Mouse (Mus musculus) liver, embryonic 12.5 days (tissue): ENCODE data around the gene Pdcd2. TPM values are rescaled to one million over a fixed set of nuclear protein-coding genes. Genes with fewer than 3 reads are reported as not detected.

Experiments
- ATAC-seq: fragments of 200-750 bp; cut with Nextera tagmentation; 2 replicates; pipeline ENCODE4 v1.8.0; 2017; ENCODE audit warnings: moderate number of reproducible peaks, mild to moderate bottlenecking, moderate library complexity
- H3K27ac ChIP-seq: fragments of 300-500 bp; sonication (generic); 2 replicates; pipeline ENCODE4 v1.5.1; 2016; ENCODE audit warnings: mild to moderate bottlenecking
- H3K27me3 ChIP-seq: fragments of 300-500 bp; sonication (generic); replicated peaks from 2 replicates; pipeline ENCODE4 v1.6.1; 2016; ENCODE audit warnings: mild to moderate bottlenecking, moderate library complexity
- H3K36me3 ChIP-seq: fragments of 300-500 bp; sonication (generic); 2 replicates; pipeline ENCODE4 v1.6.1; 2016; ENCODE audit warnings: mild to moderate bottlenecking, moderate library complexity
- H3K4me1 ChIP-seq: fragments of 300-500 bp; sonication (generic); 2 replicates; pipeline ENCODE4 v1.6.1; 2016
- H3K4me2 ChIP-seq: fragments of 300-500 bp; sonication (generic); 2 replicates; pipeline ENCODE4 v1.6.1; 2016; ENCODE audit warnings: mild to moderate bottlenecking, moderate library complexity
- H3K4me3 ChIP-seq: fragments of 300-500 bp; sonication (generic); 2 replicates; pipeline ENCODE4 v1.5.1; 2016; ENCODE audit warnings: mild to moderate bottlenecking, moderate library complexity
- H3K9ac ChIP-seq: fragments of 300-500 bp; sonication (generic); 2 replicates; pipeline ENCODE4 v1.6.1; 2016; ENCODE audit warnings: mild to moderate bottlenecking, moderate library complexity
- H3K9me3 ChIP-seq: fragments of 300-500 bp; sonication (generic); replicated peaks from 2 replicates; pipeline ENCODE4 v1.6.1; 2016; ENCODE audit warnings: mild to moderate bottlenecking, moderate library complexity
- WGBS: fragments of 180-500 bp; shearing (Covaris S2); methylation state at CpG from one replicate; pipeline ENCODE4 v1.1.7; 2016; ENCODE audit not compliant: insufficient replicate concordance; 5-methylcytosine and 5-hydroxymethylcytosine counted together
- polyA plus RNA-seq: library from polyadenylated mRNA; unstranded; fragments of >200 nt; fragmentation: Nextera tagmentation; extraction: Ambion mirVana; gene quantifications from 2 replicates; pipeline ENCODE4 v1.2.1, GENCODE M21; 2016

Gene Pdcd2
- polyA plus RNA-seq, 1 experiment from 2014 or later: 39.8 TPM

GRCm38 (mm10) chr17:15535162-15535800, 8.2 kb upstream of the Pdcd2 start:
- Histone ChIP-seq H3K4me3 (no peak overlapping the region), H3K9me3 (no peaks in the 10 kb centered on the region), H3K27ac (no peak overlapping the region), H3K27me3 (peaks cover 33% of the 10 kb centered on the region), H3K4me2 (peak overlapping the region; percentile 65; the same call in 1 of the 2 replicates), H3K36me3 (no peaks in the 10 kb centered on the region), H3K9ac (no peak overlapping the region), H3K4me1 (no peaks in the 10 kb centered on the region)
- 56% methylated on average over 11 of the region's 11 CpGs for WGBS
- ATAC-seq: no peak

DNA sequence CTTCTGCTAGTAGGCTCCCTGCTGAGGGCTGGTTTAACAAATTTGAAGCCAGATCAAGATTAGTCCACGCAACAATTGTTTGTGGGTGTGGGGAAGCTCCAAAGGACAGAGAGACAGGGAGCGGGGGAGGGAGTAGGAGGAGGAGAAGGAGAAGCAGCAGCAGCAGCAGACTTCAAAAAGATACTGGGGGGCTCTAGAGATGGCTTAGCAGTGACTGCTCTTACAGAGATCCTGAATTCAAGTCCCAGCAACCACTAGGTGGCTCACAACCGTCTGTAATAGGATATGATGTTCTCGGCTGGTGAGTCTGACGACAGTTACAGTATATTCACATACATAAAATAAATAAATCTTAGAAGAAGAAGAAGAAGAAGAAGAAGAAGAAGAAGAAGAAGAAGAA, 3.0 kb upstream of the Pdcd2 start:
- no peak for ATAC-seq

GRCm38 (mm10) chr17:15528887-15529286, 1.8 kb upstream of the Pdcd2 start:
- Histone ChIP-seq H3K27me3 (no peaks in the 10 kb centered on the region; the same call in 1 of the 2 replicates), H3K9ac (no peak overlapping the region), H3K27ac (no peak overlapping the region), H3K4me3 (no peak overlapping the region), H3K9me3 (no peaks in the 10 kb centered on the region), H3K36me3 (peaks cover 19% of the 10 kb centered on the region), H3K4me1 (peaks cover 24% of the 10 kb centered on the region), H3K4me2 (no peak overlapping the region)
- no peak for ATAC-seq
- WGBS: 42% methylated on average over 2 of the region's 2 CpGs

More for the DNA sequence above, 3.0 kb upstream of the Pdcd2 start:
- Histone ChIP-seq H3K9ac (no peak overlapping the region), H3K4me2 (no peak overlapping the region), H3K9me3 (no peaks in the 10 kb centered on the region), H3K27me3 (peaks cover 5% of the 10 kb centered on the region), H3K27ac (no peak overlapping the region), H3K36me3 (peaks cover 6% of the 10 kb centered on the region), H3K4me1 (peaks cover 24% of the 10 kb centered on the region), H3K4me3 (no peak overlapping the region)
- 14% methylated on average over 5 of the region's 5 CpGs for WGBS

DNA sequence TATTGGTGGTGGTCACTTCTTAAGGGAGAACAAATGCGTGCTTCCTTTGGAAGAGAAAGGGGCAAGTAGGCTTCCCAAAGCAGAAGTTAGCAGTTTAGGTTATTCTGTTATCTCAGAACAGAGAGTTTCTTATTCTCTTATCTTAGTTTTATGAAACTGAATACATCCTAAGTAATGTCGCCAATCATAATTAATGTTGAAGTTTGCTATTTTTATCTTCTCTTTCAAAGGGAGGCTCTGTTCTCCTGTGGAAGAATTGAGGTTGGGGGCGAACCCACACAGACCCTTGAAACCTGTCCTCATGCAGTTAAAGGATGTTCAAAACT, 673 bp upstream of the Pdcd2 start:
- H3K4me1 ChIP-seq: peaks cover 24% of the 10 kb centered on the region
- peak overlapping the region; percentile 88 for H3K9ac ChIP-seq
- H3K27me3 ChIP-seq: no peaks in the 10 kb centered on the region
- H3K4me3 ChIP-seq: peak overlapping the region; percentile 83
- H3K9me3 ChIP-seq: no peaks in the 10 kb centered on the region
- peaks cover 29% of the 10 kb centered on the region for H3K36me3 ChIP-seq
- peak overlapping the region; percentile 86 for H3K27ac ChIP-seq
- H3K4me2 ChIP-seq: peak overlapping the region; percentile 88
- 29% methylated on average over 3 of the region's 3 CpGs for WGBS
- no peak for ATAC-seq

- peak overlapping the region; percentile 83 for H3K4me3 ChIP-seq
- no peak for ATAC-seq
- no peaks in the 10 kb centered on the region for H3K27me3 ChIP-seq
- 7% methylated on average over 10 of the region's 10 CpGs for WGBS
- peaks cover 43% of the 10 kb centered on the region for H3K36me3 ChIP-seq
- peaks cover 24% of the 10 kb centered on the region for H3K4me1 ChIP-seq
- peak overlapping the region; percentile 88 for H3K9ac ChIP-seq
- 0 out of 2 replicates have a peak overlapping the region, but pooled peaks have one; percentile 86 for H3K27ac ChIP-seq
- H3K4me2 ChIP-seq: peak overlapping the region; percentile 88
- no peaks in the 10 kb centered on the region for H3K9me3 ChIP-seq
These were observed 797 bp downstream of the Pdcd2 start for GRCm38 (mm10) chr17:15526304-15526703.

- Histone ChIP-seq H3K4me1 (no peaks in the 10 kb centered on the region), H3K4me2 (no peak overlapping the region), H3K9ac (no peak overlapping the region), H3K9me3 (no peaks in the 10 kb centered on the region), H3K27me3 (no peaks in the 10 kb centered on the region), H3K4me3 (no peak overlapping the region), H3K27ac (no peak overlapping the region), H3K36me3 (peaks cover 98% of the 10 kb centered on the region)
- no peak for ATAC-seq
- 68% methylated on average over 1 of the region's 1 CpGs for WGBS
These were observed 8.3 kb downstream of the Pdcd2 start for GRCm38 (mm10) chr17:15518766-15519165.

DNA sequence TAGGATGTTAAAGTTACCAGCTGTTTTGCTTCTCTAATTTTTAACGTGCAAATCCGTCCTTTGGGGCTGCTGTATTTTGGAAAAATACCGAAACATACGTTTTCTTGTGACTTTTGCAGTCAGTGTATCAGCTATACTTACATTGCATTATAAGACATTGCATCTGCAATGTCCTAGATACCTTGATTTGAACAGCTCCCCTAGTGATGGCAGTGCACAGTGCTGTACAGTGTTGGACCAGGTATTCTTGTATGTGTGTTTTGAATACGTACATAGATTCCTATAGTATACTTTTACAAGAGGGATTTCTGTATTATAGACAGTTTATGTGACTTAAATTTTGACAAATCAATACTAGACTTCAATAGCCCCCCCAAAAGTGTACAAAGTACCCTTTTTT, 8.9 kb downstream of the Pdcd2 start:
- Histone ChIP-seq H3K27me3 (no peaks in the 10 kb centered on the region), H3K9me3 (no peaks in the 10 kb centered on the region), H3K4me3 (no peak overlapping the region), H3K4me2 (no peak overlapping the region), H3K4me1 (no peaks in the 10 kb centered on the region), H3K9ac (no peak overlapping the region), H3K27ac (no peak overlapping the region), H3K36me3 (peaks cover 99% of the 10 kb centered on the region)
- ATAC-seq: no peak
- WGBS: 82% methylated on average over 5 of the region's 5 CpGs

DNA sequence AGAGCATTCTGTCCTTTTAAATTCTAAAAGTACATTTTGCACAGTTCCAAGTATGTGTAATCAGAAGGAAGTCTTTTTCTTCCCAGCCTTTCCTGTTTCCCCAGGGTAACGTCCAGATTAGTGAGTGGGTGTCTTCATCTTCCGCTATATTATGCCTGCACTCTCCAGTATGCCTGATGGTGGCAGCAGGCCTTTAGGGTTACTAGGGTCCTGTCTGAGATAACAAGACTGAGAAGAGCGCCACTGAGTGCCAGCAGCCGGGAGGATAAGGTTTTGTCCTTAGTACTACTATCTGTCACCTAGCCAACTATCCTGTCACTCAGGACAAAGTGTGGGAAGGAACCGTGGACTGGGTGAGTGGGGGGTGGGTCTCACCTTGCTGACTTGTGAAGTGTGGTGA, 9.3 kb downstream of the Pdcd2 start:
- Histone ChIP-seq H3K9ac (no peak overlapping the region), H3K36me3 (peaks cover 95% of the 10 kb centered on the region), H3K4me2 (no peak overlapping the region), H3K9me3 (no peaks in the 10 kb centered on the region), H3K4me3 (no peak overlapping the region), H3K27me3 (no peaks in the 10 kb centered on the region), H3K4me1 (no peaks in the 10 kb centered on the region), H3K27ac (no peak overlapping the region)
- peak; percentile 44 for ATAC-seq
- WGBS: 50% methylated on average over 5 of the region's 5 CpGs

GRCm38 (mm10) chr17:15510694-15511093, 16.4 kb downstream of the Pdcd2 start:
- Histone ChIP-seq H3K4me2 (no peak overlapping the region), H3K4me3 (no peak overlapping the region), H3K27ac (no peak overlapping the region), H3K36me3 (peaks cover 95% of the 10 kb centered on the region), H3K9me3 (no peaks in the 10 kb centered on the region), H3K4me1 (no peaks in the 10 kb centered on the region), H3K9ac (no peak overlapping the region), H3K27me3 (no peaks in the 10 kb centered on the region)
- ATAC-seq: no peak
- WGBS: 84% methylated on average over 2 of the region's 2 CpGs

GRCm38 (mm10) chr17:15499656-15500394, 27.3 kb downstream of the Pdcd2 start, which contains the start of the genes Psmb1 and Tbp:
Psmb1 (minus strand) TSS chr17:15499751.
Tbp (plus strand) TSS chr17:15499888.
- peak; percentile 88 for ATAC-seq
- peaks cover 40% of the 10 kb centered on the region for H3K36me3 ChIP-seq
- H3K9me3 ChIP-seq: no peaks in the 10 kb centered on the region
- H3K9ac ChIP-seq: peak within 1 kb of the TSS; percentile 88
- peaks cover 45% of the 10 kb centered on the region for H3K4me1 ChIP-seq
- peak within 1 kb of the TSS; percentile 86 for H3K4me3 ChIP-seq
- H3K27ac ChIP-seq: peak within 1 kb of the TSS; percentile 94
- no peaks in the 10 kb centered on the region for H3K27me3 ChIP-seq
- peak within 1 kb of the TSS; percentile 84 for H3K4me2 ChIP-seq
- WGBS: under 1% methylated on average over 63 of the region's 63 CpGs

GRCm38 (mm10) chr17:15498753-15499113, 28.4 kb downstream of the Pdcd2 start:
- peaks cover 40% of the 10 kb centered on the region for H3K36me3 ChIP-seq
- peak overlapping the region; percentile 86 for H3K4me3 ChIP-seq
- peak overlapping the region; percentile 94 for H3K27ac ChIP-seq
- H3K27me3 ChIP-seq: no peaks in the 10 kb centered on the region
- H3K4me1 ChIP-seq: peaks cover 47% of the 10 kb centered on the region
- H3K9me3 ChIP-seq: no peaks in the 10 kb centered on the region
- peak overlapping the region; percentile 88 for H3K9ac ChIP-seq
- no peak for ATAC-seq
- WGBS: 29% methylated on average over 7 of the region's 7 CpGs
- peak overlapping the region; percentile 84 for H3K4me2 ChIP-seq

- Histone ChIP-seq H3K27ac (peak overlapping the region; percentile 94), H3K36me3 (peaks cover 41% of the 10 kb centered on the region), H3K4me3 (peak overlapping the region; percentile 86), H3K4me1 (peaks cover 47% of the 10 kb centered on the region), H3K9me3 (no peaks in the 10 kb centered on the region), H3K9ac (peak overlapping the region; percentile 88), H3K27me3 (no peaks in the 10 kb centered on the region), H3K4me2 (peak overlapping the region; percentile 84)
- peak; percentile 94 for ATAC-seq
- under 1% methylated on average over 50 of the region's 50 CpGs for WGBS
These were observed 29.0 kb downstream of the Pdcd2 start for GRCm38 (mm10) chr17:15497882-15498752.
